Mouse (Mus musculus) hindbrain, embryonic 14.5 days (tissue): ENCODE results near the gene Abca14. TPM values are rescaled to one million over a fixed set of nuclear protein-coding genes. Genes with fewer than 3 reads are reported as not detected.

Source experiments
- polyA plus RNA-seq: library from polyadenylated mRNA; unstranded; fragments of >200 nt; fragmentation: Nextera tagmentation; extraction: Ambion mirVana; gene quantifications from 2 replicates; pipeline ENCODE4 v1.2.1, GENCODE M21; 2014

The Abca14 gene
- polyA plus RNA-seq, 1 experiment from 2014 or later: not detected

Other genes with a start within 250 kb of the Abca14 start
- gene Dnah3, start 108.7 kb upstream of the Abca14 start, polyA plus RNA-seq: 0.09 and 0.16 TPM in 2 replicates
- 12.0 and 15.2 TPM in 2 replicates for gene Tmem159, start 101.6 kb upstream of the Abca14 start, polyA plus RNA-seq
- not detected in 2 replicates for gene Zp2, start 58.7 kb upstream of the Abca14 start, polyA plus RNA-seq
- not detected in 2 replicates for gene Anks4b, start 30.1 kb upstream of the Abca14 start, polyA plus RNA-seq
- gene Crym, start 1.9 kb upstream of the Abca14 start, polyA plus RNA-seq: 12.4 and 12.7 TPM in 2 replicates
- gene Abca15, start 124.7 kb downstream of the Abca14 start, polyA plus RNA-seq: 0.10 TPM in 1 of 2 replicates, not detected in the other
- not detected in 2 replicates for gene Abca16, start 205.7 kb downstream of the Abca14 start, polyA plus RNA-seq